Mouse (Mus musculus): Measurements from ENCODE around the gene Dcps. TPM values are rescaled to one million over a fixed set of nuclear protein-coding genes. Genes with fewer than 3 reads are reported as not detected.

Dcps gene
- polyA plus RNA-seq (2015; fragmentation: Nextera tagmentation; extraction: Ambion mirVana), result 26.6 and 30.2 TPM in 2 replicates

GRCm38 (mm10) chr9:35175251-35176123, at the start of gene Dcps:
Gene Dcps, minus strand, starts transcription at chr9:35176061.

GRCm38 (mm10) chr9:35210542-35211474, 34.9 kb upstream of the Dcps start, which contains the start of gene Foxred1:
Gene Foxred1, minus strand, starts transcription at chr9:35211055.

GRCm38 (mm10) chr9:35199772-35200471, 24.1 kb upstream of the Dcps start, which contains the start of the genes Srpr and Tirap:
Gene Srpr, plus strand, starts transcription at chr9:35200175.
Gene Tirap, minus strand, starts transcription at chr9:35200291.

GRCm38 (mm10) chr9:35119168-35119567, 56.7 kb downstream of the Dcps start, which contains the start of gene St3gal4:
Gene St3gal4, minus strand, starts transcription at chr9:35119268.

Other genes starting within 250 kb of the Dcps start
- 12.6 and 14.1 TPM in 2 replicates for gene St3gal4, start 56.8 kb downstream of the Dcps start, polyA plus RNA-seq (2015; fragmentation: Nextera tagmentation; extraction: Ambion mirVana)
- gene Srpr, start 24.1 kb upstream of the Dcps start, polyA plus RNA-seq (2015; fragmentation: Nextera tagmentation; extraction: Ambion mirVana), result 90.2 and 97.6 TPM in 2 replicates
- gene Tirap, start 24.2 kb upstream of the Dcps start, polyA plus RNA-seq (2015; fragmentation: Nextera tagmentation; extraction: Ambion mirVana), result 9.6 and 10.0 TPM in 2 replicates
- gene Foxred1, start 35.0 kb upstream of the Dcps start, polyA plus RNA-seq (2015; fragmentation: Nextera tagmentation; extraction: Ambion mirVana), result 29.2 and 29.3 TPM in 2 replicates
- gene Fam118b, start 91.7 kb upstream of the Dcps start, polyA plus RNA-seq (2015; fragmentation: Nextera tagmentation; extraction: Ambion mirVana), result 14.3 and 15.9 TPM in 2 replicates
- 11.2 and 13.3 TPM in 2 replicates for gene Rpusd4, start 91.8 kb upstream of the Dcps start, polyA plus RNA-seq (2015; fragmentation: Nextera tagmentation; extraction: Ambion mirVana)
- 3.1 and 3.9 TPM in 2 replicates for gene Cdon, start 245.1 kb upstream of the Dcps start, polyA plus RNA-seq (2015; fragmentation: Nextera tagmentation; extraction: Ambion mirVana)

All from urinary bladder, postnatal 0 days (tissue).